Mouse (Mus musculus) testis, adult 2 months (tissue): ENCODE measurements around the gene Sema3a.

Source experiments
- CTCF ChIP-seq: fragments of 200-500 bp; IDR thresholded peaks from 2 replicates; pipeline ENCODE4 v1.5.1; 2012; ENCODE audit warnings: low read depth, mild to moderate bottlenecking, inconsistent platforms, low read length, moderate library complexity; ENCODE audit not compliant: control insufficient read depth, insufficient read depth, insufficient replicate concordance
- POLR2A ChIP-seq: fragments of 200-500 bp; IDR thresholded peaks from 2 replicates; pipeline ENCODE4 v1.6.1; 2012; ENCODE audit warnings: low read depth, mild to moderate bottlenecking, inconsistent platforms, low read length, moderate library complexity; ENCODE audit not compliant: control insufficient read depth

DNA sequence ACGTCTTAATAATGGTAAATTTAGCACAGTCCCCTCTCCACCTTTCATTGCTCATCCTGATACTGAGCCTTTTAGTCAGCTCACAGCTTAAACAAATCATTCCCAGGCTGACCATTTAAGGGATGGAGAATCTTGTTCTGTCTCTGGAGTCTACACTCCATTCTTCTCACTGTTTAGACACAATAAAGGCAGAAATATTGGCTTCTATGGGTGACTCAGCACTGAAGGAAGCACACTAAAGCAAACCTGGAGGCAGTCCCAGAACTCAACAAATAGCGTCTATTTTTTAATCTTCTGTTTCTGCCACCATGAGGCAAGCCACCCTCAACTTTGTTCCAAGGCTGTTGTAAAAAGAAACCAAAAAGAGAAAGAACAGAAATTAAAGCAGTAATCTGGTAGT is 374.6 kb downstream of the Sema3a start:
- TF ChIP-seq CTCF (no peak), POLR2A (no peak)
